Mouse (Mus musculus) limb, embryonic 11.5 days (tissue): ENCODE measurements around the gene Clk2. TPM values are rescaled to one million over a fixed set of nuclear protein-coding genes. Genes with fewer than 3 reads are reported as not detected.

ENCODE experiments used
- ATAC-seq: fragments of 200-750 bp; cut with Nextera tagmentation; 2 replicates; pipeline ENCODE4 v1.8.0; 2017; ENCODE audit warnings: low read depth; ENCODE audit not compliant: insufficient number of reproducible peaks, low FRiP score, low TSS enrichment
- DNase-seq: peaks from one replicate; pipeline ENCODE4 v3.0.0-alpha.2; 2015; ENCODE audit warnings: low spot score
- H3K27ac ChIP-seq: fragments of 300-500 bp; sonication (generic); replicated peaks from 2 replicates; pipeline ENCODE4 v1.5.1; 2014; ENCODE audit warnings: low read depth, mild to moderate bottlenecking, low read length
- H3K27me3 ChIP-seq: fragments of 300-500 bp; sonication (generic); 2 replicates; pipeline ENCODE4 v1.6.1; 2014; ENCODE audit warnings: mild to moderate bottlenecking, low read length, mixed read lengths; ENCODE audit not compliant: control insufficient read depth, insufficient read depth
- H3K36me3 ChIP-seq: fragments of 300-500 bp; sonication (generic); 2 replicates; pipeline ENCODE4 v1.6.1; 2014; ENCODE audit warnings: mild to moderate bottlenecking, low read length, moderate library complexity, mixed read lengths; ENCODE audit not compliant: control insufficient read depth, insufficient read depth
- H3K4me1 ChIP-seq: fragments of 300-500 bp; sonication (generic); 2 replicates; pipeline ENCODE4 v1.6.1; 2014; ENCODE audit warnings: low read length, mixed read lengths; ENCODE audit not compliant: control insufficient read depth, insufficient read depth
- H3K4me2 ChIP-seq: fragments of 300-500 bp; sonication (generic); 2 replicates; pipeline ENCODE4 v1.6.1; 2014; ENCODE audit warnings: low read depth, mild to moderate bottlenecking, moderate library complexity; ENCODE audit not compliant: severe bottlenecking
- H3K4me3 ChIP-seq: fragments of 300-500 bp; sonication (generic); 2 replicates; pipeline ENCODE4 v1.5.1; 2014; ENCODE audit warnings: low read depth, low read length
- H3K9ac ChIP-seq: fragments of 300-500 bp; sonication (generic); 2 replicates; pipeline ENCODE4 v1.6.1; 2014; ENCODE audit warnings: mild to moderate bottlenecking, low read length
- H3K9me3 ChIP-seq: fragments of 300-500 bp; sonication (generic); 2 replicates; pipeline ENCODE4 v1.6.1; 2016; ENCODE audit warnings: low read length; ENCODE audit not compliant: control insufficient read depth
- WGBS: fragments of 180-500 bp; shearing (Covaris S2); extraction: QIAGEN DNeasy Blood & Tissue Kit; methylation state at CpG from one replicate; pipeline ENCODE4 v1.1.7; 2014; 5-methylcytosine and 5-hydroxymethylcytosine counted together
- polyA plus RNA-seq: library from polyadenylated mRNA; unstranded; fragments of >200 nt; fragmentation: Nextera tagmentation; extraction: Ambion mirVana; gene quantifications from 2 replicates; pipeline ENCODE4 v1.2.1, GENCODE M21; 2014

The Clk2 gene
- polyA plus RNA-seq, 1 experiment from 2014 or later: 34.8 TPM

- Histone ChIP-seq H3K27me3 (no peaks in the 10 kb centered on the region), H3K4me1 (peaks cover 24% of the 10 kb centered on the region), H3K9me3 (no peaks in the 10 kb centered on the region), H3K27ac (no peak overlapping the region), H3K4me3 (no peak overlapping the region), H3K4me2 (no peak overlapping the region), H3K9ac (no peak overlapping the region), H3K36me3 (no peaks in the 10 kb centered on the region; the same call in 1 of the 2 replicates)
- no peak for DNase-seq
- ATAC-seq: no peak
- 84% methylated on average over 11 of the region's 11 CpGs for WGBS
Observed at GRCm38 (mm10) chr3:89224796-89225195, 60.2 kb downstream of the Clk2 start.

GRCm38 (mm10) chr3:89225321-89225815 lies 60.8 kb downstream of the Clk2 start:
- peak overlapping the region; percentile 92; the same call in 1 of the 2 replicates for H3K4me2 ChIP-seq
- ATAC-seq: no peak

GRCm38 (mm10) chr3:89225918-89226317 lies 61.3 kb downstream of the Clk2 start:
- no peak for ATAC-seq
- no peak overlapping the region for H3K27ac ChIP-seq
- H3K9ac ChIP-seq: no peak overlapping the region
- peak overlapping the region; percentile 44 for H3K4me3 ChIP-seq
- H3K9me3 ChIP-seq: no peaks in the 10 kb centered on the region
- peak overlapping the region; percentile 92 for H3K4me2 ChIP-seq
- peak; percentile 27 for DNase-seq
- WGBS: 36% methylated on average over 4 of the region's 4 CpGs
- peaks cover 24% of the 10 kb centered on the region for H3K4me1 ChIP-seq
- no peaks in the 10 kb centered on the region; the same call in 1 of the 2 replicates for H3K36me3 ChIP-seq
- 0 out of 2 replicates have a peak, but pooled peaks cover 2% of the 10 kb centered on the region for H3K27me3 ChIP-seq

More at GRCm38 (mm10) chr3:89225321-89225815, 60.8 kb downstream of the Clk2 start:
- peaks cover 24% of the 10 kb centered on the region for H3K4me1 ChIP-seq
- peak overlapping the region; percentile 44; the same call in 1 of the 2 replicates for H3K4me3 ChIP-seq
- H3K36me3 ChIP-seq: no peaks in the 10 kb centered on the region; the same call in 1 of the 2 replicates
- WGBS: 65% methylated on average over 12 of the region's 12 CpGs
- H3K9ac ChIP-seq: peak overlapping the region; percentile 27; the same call in 1 of the 2 replicates
- 0 out of 2 replicates have a peak overlapping the region, but pooled peaks have one; percentile 21 for H3K27ac ChIP-seq
- H3K27me3 ChIP-seq: 0 out of 2 replicates have a peak, but pooled peaks cover 2% of the 10 kb centered on the region
- no peak for DNase-seq
- no peaks in the 10 kb centered on the region for H3K9me3 ChIP-seq

GRCm38 (mm10) chr3:89226361-89226760 lies 61.8 kb downstream of the Clk2 start:
- H3K36me3 ChIP-seq: no peaks in the 10 kb centered on the region; the same call in 1 of the 2 replicates
- peak overlapping the region; percentile 14; the same call in 1 of the 2 replicates for H3K9ac ChIP-seq
- WGBS: 19% methylated on average over 11 of the region's 11 CpGs
- H3K4me2 ChIP-seq: peak overlapping the region; percentile 92
- H3K27ac ChIP-seq: no peak overlapping the region
- peak overlapping the region; percentile 44 for H3K4me3 ChIP-seq
- no peak for ATAC-seq
- H3K27me3 ChIP-seq: 0 out of 2 replicates have a peak, but pooled peaks cover 2% of the 10 kb centered on the region
- peaks cover 24% of the 10 kb centered on the region for H3K4me1 ChIP-seq
- H3K9me3 ChIP-seq: no peaks in the 10 kb centered on the region
- no peak for DNase-seq

Other genes with a start within 250 kb of the Clk2 start
- 17.8 and 19.2 TPM in 2 replicates for gene Ash1l, start 214.2 kb upstream of the Clk2 start, polyA plus RNA-seq
- gene Dap3, start 213.6 kb upstream of the Clk2 start, polyA plus RNA-seq: 167 and 178 TPM in 2 replicates
- 13.8 TPM in 2 replicates for gene Rusc1, start 71.5 kb upstream of the Clk2 start, polyA plus RNA-seq
- gene Gm43738, start 63.7 kb upstream of the Clk2 start, polyA plus RNA-seq: not detected in 2 replicates
- 315 and 326 TPM in 2 replicates for gene Fdps, start 62.8 kb upstream of the Clk2 start, polyA plus RNA-seq
- 1.2 and 1.6 TPM in 2 replicates for gene Pklr, start 28.7 kb upstream of the Clk2 start, polyA plus RNA-seq
- 1.0 and 1.1 TPM in 2 replicates for gene Hcn3, start 4.6 kb upstream of the Clk2 start, polyA plus RNA-seq
- gene Scamp3, start 12.7 kb downstream of the Clk2 start, polyA plus RNA-seq: 107 and 110 TPM in 2 replicates
- gene Fam189b, start 18.3 kb downstream of the Clk2 start, polyA plus RNA-seq: 24.0 and 27.1 TPM in 2 replicates
- gene Gba, start 38.1 kb downstream of the Clk2 start, polyA plus RNA-seq: 30.7 and 33.1 TPM in 2 replicates
- gene Thbs3, start 50.4 kb downstream of the Clk2 start, polyA plus RNA-seq: 21.0 and 21.6 TPM in 2 replicates
- 213 and 231 TPM in 2 replicates for gene Mtx1, start 62.3 kb downstream of the Clk2 start, polyA plus RNA-seq
- gene Muc1, start 64.3 kb downstream of the Clk2 start, polyA plus RNA-seq: 0.68 TPM in 1 of 2 replicates, not detected in the other
- gene Krtcap2, start 81.2 kb downstream of the Clk2 start, polyA plus RNA-seq: 272 and 295 TPM in 2 replicates
- gene Trim46, start 81.5 kb downstream of the Clk2 start, polyA plus RNA-seq: 4.0 and 5.5 TPM in 2 replicates
- 93.3 and 106 TPM in 2 replicates for gene Dpm3, start 94.6 kb downstream of the Clk2 start, polyA plus RNA-seq
- gene Slc50a1, start 105.8 kb downstream of the Clk2 start, polyA plus RNA-seq: 46.4 and 47.2 TPM in 2 replicates
- gene Efna1, start 116.3 kb downstream of the Clk2 start, polyA plus RNA-seq: 42.4 and 47.7 TPM in 2 replicates
- 13.9 and 19.3 TPM in 2 replicates for gene Efna3, start 158.2 kb downstream of the Clk2 start, polyA plus RNA-seq
- gene Efna4, start 173.2 kb downstream of the Clk2 start, polyA plus RNA-seq: 46.9 and 48.9 TPM in 2 replicates
- gene Adam15, start 185.2 kb downstream of the Clk2 start, polyA plus RNA-seq: 17.8 and 21.0 TPM in 2 replicates
- gene Dcst2, start 197.2 kb downstream of the Clk2 start, polyA plus RNA-seq: 0.23 and 0.28 TPM in 2 replicates
- 0.37 and 0.44 TPM in 2 replicates for gene Dcst1, start 200.5 kb downstream of the Clk2 start, polyA plus RNA-seq
- gene Zbtb7b, start 230.0 kb downstream of the Clk2 start, polyA plus RNA-seq: 0.41 and 0.45 TPM in 2 replicates
- gene Lenep, start 238.0 kb downstream of the Clk2 start, polyA plus RNA-seq: 0.61 TPM in 1 of 2 replicates, not detected in the other
- gene Flad1, start 247.1 kb downstream of the Clk2 start, polyA plus RNA-seq: 19.0 and 21.9 TPM in 2 replicates